Mouse (Mus musculus) spleen, adult 12 weeks (tissue): Measurements from ENCODE around the gene Eif2s3x.
"Not testable (repeated sequence)": the region's sequence is repeated elsewhere in the genome, so short reads cannot be mapped to it uniquely, and the experiment has no call there.

Experiments
- DNase-seq: peaks from one replicate; pipeline ENCODE4 v3.0.0; 2022; ENCODE audit warnings: low spot score

Eif2s3x gene

DNA sequence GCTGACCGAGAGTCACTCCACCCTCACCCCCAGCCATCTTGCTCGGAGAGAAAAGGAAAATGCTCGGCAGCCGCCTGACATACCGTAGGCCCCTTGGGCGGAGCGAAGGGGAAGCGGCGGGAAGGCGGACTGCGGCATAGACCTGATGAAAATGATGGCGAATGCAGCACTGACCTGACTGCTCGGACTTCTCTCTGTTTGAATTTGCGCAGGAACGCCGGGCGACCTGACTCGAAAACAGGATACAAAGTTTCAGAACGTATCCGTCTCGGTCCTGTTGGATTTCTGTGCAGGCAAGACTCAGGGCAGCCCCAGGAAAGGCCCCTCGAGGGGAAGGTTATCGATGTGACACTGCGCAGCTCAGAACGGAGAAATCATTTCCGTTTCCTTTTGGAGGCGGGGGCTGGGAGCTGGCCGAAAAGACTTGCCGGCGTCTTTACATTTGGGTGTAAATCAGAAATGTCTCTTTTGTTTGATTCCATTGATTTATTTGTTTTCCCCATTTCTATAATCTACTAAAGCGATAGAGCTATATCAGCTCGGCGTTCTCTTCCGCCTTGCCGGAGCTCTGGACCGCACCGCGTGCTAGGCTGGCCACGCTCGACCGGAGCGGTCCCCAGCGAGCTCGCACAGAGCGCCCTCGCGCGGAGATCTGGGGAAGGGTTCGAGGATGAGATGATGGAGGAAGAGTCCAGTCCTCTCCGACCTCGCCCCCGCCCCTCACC is at the start of gene Eif2s3x:
Gene Eif2s3x, minus strand, starts transcription at position 266 of the 725 bp plus-strand sequence.
- DNase-seq, result peak; percentile 86

DNA sequence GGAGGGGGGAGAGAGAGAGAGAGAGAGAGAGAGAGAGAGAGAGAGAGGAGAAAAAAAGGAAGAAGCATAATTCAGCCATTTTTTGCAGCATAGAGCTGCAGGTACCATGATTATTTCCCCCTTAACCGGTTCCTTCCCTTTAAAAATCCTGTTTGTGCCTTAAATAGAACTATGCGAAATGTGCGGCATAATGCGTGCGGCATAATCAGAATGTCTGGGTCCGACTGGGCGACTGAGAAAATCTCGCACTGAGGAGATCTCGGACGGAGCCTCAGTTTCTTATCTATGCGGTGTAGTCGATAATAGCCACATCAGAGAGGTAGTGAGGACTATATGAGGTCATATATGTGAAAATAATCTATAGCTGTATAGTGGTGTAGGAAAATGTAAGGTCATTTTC is 22.9 kb upstream of the Eif2s3x start:
- DNase-seq, result no peak

DNA sequence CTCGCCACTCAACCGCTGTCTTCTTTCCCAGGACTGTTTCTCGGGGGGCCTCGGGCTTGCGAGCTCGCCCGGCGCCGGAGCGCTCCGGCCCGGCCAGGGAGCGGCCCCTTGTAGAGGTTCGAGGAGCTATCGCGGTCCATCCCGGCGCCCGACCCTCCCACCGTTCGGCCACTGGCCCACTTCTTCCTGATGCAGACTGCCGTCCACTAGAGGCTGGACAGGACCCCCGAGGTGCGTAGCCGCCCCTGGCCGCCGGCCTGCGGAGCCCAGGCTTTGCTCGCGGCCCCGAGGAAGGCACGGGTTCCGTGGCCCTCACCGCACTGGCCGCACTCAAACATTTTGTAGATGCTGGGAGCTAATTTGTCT is 22.5 kb upstream of the Eif2s3x start:
- DNase-seq, result peak; percentile 5

DNA sequence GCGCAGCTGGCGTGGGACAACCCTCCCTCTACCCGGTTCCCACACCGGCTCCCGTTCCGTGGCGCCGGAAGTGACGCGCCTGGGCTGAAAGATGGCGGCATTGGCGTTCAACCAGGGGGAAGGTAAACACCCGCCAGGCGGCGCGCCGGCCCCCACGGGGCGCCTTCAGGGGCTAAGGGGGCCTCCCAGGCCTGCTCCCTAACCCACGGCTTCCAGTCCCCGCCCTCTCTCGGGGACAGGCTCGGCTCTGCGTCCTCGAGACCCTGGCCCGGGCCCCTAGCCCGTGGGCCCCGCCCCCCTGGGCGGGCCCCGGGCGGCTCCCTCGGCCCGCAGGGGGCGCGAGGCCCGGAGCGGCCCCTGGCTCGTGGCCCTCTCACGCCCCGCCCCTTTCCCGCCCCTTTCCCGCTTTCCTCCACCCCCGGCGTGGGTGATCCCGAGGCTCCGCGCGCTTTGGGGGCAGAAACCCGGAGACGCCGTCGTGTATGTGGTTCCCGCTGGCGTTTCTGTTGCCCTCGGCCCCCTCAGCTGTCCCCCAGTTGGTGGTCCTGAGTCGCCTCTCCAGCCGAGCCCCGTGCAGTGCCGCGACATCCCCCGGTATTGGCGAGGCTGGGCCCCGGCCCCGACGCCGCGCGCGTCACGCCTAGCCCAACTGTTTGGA is 22.0 kb upstream of the Eif2s3x start, which contains the start of gene Klhl15:
Gene Klhl15, plus strand, starts transcription at position 68 of the 658 bp plus-strand sequence.
- peak; percentile 76 for DNase-seq

DNA sequence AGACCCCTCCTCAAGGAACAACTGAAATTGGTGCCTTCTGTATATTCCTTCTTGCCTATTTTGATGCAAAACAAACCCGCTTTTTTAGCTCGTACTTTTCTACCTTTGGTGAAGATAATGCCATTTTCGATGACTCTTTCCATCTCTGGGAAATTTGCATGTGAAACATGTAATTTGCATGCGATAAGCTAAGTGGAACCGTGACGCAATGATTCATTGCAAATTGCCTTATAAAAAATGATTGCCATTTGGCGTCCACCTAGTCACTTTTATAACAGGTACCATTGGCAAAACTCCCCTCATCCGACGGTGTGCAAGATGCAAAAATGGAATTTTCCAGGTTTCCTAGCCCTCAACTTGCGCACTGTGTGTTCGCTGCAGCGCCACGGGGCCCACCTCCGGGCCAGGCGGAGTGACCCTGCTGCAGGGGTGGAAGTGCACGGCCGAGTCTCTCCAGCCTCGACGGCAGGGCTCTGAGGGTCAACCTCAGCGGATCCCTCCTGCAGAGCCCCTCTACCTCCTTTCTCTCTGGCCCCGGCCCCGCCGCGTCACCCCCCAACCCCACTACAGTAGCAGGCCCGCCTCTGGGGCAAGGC is 21.4 kb upstream of the Eif2s3x start:
- DNase-seq, result no peak

DNA sequence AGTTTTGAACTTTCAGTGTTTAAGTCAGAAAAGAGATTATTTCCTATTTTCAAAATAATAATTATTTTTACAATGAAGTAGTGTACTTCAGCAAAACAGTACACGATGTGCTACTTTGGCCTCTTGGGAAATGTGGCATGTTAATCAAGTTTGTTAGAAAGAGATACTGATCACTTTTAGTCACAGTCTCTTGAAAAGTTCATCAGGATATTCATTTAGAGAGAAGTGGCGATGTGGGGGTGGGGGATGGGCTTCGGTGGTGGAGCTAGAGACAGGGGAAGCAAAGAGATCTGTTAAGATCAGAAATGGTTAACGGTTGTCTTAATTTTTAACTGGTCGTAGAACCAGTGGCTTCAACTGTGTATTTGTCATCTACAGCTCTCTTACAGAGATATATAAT is 20.8 kb upstream of the Eif2s3x start:
- DNase-seq, result no peak

DNA sequence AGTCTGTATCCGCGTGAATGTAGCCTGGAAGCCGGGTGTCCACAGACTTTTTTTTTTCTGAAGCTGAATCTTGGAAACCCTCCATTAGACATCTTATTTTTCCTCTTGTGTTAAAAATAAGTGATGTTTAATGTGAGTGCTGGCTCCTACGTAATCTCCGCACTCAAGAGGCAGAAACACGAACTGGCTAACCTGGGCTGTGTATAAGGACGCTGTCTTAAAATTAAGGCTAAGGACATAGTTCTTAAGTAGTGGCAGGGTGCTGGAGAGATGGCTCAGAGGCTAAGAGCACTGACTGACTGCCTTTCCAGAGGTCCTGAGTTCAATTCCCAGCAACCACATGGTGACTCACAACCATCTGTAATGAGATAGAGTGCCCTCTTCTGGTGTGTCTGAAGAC is 722 bp upstream of the Eif2s3x start:
- DNase-seq, result no peak

DNA sequence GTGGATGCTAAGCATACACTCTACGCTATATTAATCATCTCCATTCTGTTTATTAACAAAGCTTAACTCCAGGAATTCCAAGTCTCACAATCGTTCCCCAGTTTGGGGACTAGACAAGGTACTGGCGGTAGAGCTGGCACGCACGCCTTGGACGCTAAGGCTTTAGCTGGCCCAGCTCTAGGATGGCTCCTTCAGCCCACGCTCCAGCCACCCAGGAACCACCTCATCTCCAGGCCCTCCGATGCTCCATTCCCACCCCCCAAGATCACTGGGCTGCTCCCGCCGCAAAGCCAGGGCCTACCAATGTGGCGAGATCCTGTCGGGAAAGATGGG is 432 bp downstream of the Eif2s3x start:
- no peak for DNase-seq

DNA sequence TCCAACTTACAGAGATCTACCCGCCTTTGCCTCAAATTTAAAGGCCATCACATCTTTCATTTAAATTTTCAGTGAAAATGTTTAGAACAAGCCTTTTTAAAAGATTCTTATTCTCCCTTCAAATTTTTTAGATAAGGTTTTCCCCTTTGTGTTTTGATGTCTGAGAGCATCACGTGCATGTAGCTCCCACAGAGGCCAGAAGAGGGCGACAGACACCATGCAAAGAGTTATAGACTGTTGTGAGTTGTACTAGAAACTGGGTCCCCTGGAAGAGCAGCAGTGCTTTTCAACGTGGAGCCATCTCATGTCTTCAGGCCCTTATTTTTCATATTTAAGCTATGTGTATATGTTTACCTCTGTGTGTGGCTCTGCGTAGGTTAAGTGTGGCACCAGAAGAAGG is 14.9 kb downstream of the Eif2s3x start:
- DNase-seq, result peak; percentile 34

DNA sequence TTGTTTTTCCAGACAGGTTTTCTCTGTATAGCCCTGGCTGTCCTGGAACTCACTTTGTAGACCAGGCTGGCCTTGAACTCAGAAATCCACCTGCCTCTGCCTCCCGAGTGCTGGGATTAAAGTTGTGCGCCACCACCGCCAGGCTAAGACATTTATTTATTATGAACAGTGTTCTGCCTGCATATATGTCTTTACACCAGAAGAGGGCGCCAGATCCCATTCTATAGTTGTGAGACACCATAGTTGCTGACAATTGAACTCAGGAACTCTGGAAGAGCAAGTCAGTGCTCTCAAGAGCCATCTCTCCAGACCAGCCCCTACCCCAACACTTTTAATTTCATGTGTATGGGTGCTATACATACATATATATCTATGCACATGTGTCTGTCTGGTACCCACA is 18.8 kb downstream of the Eif2s3x start:
- not testable (repeated sequence) for DNase-seq

DNA sequence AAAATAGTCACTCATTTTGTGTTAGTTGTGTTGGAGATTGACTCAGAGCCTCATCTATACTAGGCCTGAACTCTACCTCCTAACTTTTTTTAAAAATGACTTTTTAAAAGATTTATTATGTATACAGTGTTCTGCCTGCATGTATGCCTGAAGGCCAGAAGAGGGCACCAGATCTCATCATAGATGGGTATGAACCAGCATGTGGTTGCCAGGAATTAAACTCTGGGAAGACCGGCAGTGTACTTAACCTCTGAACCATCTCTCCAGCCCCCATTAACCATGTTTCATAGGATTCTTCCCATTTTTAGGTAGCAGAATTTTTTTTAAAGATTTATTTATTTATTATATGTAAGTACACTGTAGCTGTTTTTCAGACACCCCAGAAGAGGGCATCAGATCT is 27.5 kb downstream of the Eif2s3x start:
- no peak for DNase-seq

DNA sequence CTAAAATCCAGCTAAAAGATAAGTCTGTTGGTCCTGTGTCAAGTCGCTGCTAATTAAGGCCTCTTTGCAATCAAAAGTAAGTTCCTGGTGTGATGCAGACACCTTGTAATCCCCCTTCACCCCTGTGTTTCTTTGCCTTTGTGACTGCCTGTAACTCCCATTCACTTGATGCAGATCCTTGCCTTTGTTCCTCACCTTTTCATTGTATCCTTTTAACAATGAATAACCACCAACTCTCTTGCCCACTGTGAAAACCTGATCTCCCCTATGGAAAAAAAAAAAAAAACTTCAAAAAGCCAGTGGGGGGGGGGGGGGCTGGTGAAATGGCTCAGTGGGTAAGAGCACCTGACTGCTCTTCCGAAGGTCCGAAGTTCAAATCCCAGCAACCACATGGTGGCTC is 28.8 kb downstream of the Eif2s3x start:
- no peak for DNase-seq

DNA sequence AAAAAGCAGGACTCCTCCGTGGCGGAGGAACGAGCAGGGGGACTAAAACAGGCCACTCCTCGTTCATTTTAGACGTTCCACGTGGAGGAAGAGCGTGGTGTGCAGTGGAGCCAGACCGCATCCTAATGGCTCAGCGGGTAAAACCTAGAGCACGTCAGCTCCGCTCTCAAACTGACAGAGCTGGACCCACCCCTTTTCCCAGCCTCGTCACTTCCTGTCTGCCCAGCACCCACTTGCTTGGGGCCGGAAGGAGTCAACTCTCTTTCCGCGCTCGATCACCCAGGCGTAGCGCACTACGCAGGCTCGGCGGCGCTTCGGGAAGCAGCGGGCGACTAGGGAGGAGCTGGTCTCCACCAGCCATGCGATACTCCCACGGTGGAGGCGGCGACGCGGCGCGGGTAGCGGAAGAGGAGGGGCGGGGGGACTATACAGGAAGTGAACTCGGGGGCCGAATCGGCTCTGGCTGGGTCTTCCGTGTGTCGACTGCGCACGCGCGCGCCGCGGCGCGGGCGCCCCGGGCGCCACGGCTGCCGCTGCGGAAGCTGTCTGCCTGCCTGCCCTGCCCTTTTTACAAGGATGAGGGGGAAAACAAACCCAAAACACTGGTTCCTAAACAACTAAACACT is 34.8 kb downstream of the Eif2s3x start:
- peak; percentile 85 for DNase-seq

DNA sequence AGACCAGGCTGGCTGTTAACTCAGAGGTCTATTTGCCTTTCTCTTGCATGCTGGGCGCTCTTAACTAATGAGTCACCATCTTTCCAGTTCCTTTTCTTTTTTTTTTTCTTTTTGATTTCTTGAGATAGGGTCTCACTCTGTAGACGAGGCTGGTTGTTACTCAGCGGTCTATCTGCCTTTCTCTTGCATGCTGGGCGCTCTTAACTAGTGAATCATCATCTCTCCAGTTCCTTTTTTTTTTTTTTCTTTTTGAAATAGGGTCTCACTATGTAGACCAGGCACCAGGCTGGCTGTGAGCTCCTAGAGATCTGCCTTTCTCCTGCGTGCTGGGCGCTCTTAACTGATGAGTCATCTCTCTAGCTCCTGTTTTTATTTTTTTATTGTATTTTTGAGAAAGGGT is 43.3 kb downstream of the Eif2s3x start:
- no peak for DNase-seq

DNA sequence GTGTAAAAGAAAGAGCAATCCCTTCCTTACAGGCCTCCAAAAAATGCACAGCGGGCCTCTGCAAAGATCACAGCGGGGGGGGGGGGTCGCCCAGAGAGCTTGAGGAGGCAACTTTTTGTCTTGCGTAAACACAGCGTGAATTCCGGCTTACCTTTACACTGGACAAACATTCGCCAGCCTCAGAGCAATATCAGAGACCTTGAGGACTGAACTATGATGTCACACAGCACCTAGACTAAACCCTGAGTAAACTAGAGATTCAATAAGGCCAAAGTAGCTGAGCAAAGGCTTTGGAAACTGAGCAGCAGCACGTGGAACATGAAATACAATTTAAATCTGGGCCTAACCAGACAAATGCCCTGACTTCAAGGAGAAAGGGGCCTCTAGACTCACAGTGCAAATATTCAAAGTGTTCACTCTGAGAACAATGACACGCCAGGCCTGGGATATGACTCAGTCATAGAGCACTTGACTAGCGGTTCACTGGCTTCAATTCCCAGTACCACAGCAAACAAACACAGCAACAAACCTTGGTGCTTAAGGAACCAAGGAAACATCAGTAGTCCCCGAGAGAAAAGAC is 60.3 kb downstream of the Eif2s3x start:
- DNase-seq, result no peak

DNA sequence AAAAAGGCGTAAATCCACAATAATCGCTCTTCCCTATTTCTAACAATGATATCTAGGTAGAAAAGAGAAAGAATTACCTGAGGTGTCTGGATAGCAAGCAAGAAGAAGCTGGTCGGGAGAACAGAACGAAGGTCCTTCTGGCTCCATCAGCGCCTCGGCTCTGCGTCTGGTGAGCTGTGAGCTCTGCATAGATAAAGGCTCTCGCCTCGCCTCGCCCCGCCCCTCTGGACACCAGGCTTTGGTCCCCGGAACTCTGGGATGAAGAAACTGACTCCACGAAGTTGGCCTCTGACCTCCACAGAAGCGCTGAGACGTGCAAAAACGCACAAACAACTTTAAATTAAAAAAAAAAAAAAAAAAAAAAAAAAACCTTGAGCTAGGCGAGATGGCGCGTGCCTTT is 62.2 kb downstream of the Eif2s3x start:
- DNase-seq, result no peak

DNA sequence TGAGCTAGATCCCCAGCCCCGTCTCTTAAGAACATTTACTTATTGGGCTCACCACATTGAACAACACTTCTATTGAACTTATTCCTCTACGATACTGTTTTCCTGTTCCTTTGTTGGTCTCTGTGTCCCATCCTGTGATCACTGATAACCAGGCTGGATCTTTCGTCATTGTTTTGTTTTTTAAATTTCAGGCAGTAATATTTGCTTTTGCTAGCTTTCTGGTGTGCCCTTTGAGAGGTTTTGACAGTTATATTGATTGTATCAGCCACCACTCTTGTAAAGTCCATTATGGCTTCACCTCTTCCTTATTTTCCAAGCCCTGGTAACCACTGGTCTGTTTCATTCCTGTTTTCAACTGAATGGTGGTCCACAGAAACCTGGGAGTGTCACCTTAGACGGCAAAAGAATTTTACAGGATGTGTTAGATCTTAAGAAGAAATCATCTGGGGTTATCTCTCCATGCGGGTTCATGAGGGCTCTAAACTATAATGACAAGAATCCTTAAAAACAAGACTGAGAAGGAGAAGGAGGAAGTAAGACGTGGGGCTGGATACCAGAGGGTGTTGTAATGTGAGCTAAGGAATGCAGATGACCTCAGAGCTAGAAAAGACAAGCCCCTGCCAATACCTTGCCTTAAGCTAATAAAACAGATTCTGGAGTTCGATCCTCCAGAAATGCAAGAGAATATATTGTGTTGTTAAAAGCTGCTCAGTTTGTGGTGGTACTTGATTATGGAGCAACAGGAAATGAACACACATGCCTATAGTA is 70.5 kb downstream of the Eif2s3x start:
- no peak for DNase-seq

DNA sequence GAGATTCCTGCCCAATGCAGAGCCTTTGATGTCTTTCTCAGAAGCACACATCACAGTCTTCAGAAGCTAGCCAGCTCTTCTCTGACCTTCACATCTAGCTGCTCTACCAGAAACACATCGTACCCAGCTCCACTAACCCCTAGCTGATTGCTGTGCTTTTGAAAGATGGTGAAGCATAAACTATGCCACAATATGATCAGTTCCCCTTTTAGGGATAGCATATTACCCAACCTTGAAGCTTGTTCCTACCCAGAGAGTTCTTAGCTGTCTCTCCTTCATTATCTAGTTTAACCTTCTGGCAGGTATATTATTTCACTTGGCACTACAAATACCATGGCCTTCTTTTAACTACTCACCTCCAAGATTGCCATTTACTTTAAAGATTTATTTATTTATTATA is 72.6 kb downstream of the Eif2s3x start:
- DNase-seq, result no peak
